Mouse (Mus musculus) liver, embryonic 14 days (tissue): ENCODE measurements around the gene Gm7861. TPM values are rescaled to one million over a fixed set of nuclear protein-coding genes. Genes with fewer than 3 reads are reported as not detected.

Experiments used
- polyA plus RNA-seq: library from polyadenylated mRNA; depleted of rRNA; stranded (reverse); fragments of >200 nt; gene quantifications from 2 replicates; pipeline ENCODE4 v1.2.3, GENCODE M21; 2012; rRNA removed

Gm7861 gene
- not detected in 2 replicates for polyA plus RNA-seq

DNA sequence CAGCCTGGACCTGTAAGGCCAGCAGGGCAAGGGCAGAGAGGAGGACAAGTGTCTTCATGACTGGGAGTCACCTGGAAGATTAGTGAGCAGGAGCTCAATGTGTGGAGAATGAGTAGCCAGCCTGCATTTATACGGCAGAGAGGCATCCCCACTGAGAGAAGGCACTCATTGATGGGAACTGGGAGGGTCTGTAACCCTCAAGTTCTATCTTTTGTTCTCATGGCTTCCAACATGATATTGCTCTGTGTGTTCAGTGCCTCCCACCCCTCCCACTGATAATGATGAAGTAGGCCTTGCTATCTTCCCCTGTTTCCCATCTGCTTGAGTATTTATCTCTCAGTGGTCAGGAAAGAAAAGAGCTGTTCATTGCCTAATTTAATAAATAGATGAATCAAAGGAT is at the start of gene Gm7861:
Gene Gm7861 (minus strand): TSS at position 101 of the 400 bp plus-strand sequence.

GRCm38 (mm10) chr8:21617883-21618282 is 23.6 kb upstream of the Gm7861 start, which contains the start of gene Defa26:
Defa26 (plus strand) TSS chr8:21618183.

GRCm38 (mm10) chr8:21582706-21583105 is 11.6 kb downstream of the Gm7861 start, which contains the start of gene Defa28:
Defa28 (plus strand) TSS chr8:21583006.

GRCm38 (mm10) chr8:21565086-21565485 is 29.2 kb downstream of the Gm7861 start, which contains the start of gene Defa37:
Defa37 (plus strand) TSS chr8:21565386.

Other genes with a start within 250 kb of the Gm7861 start
- not detected in 2 replicates for gene Defa2, start 216.0 kb downstream of the Gm7861 start, polyA plus RNA-seq
- not detected in 2 replicates for gene Defa33, start 202.7 kb downstream of the Gm7861 start, polyA plus RNA-seq
- not detected in 2 replicates for gene Defa36, start 167.1 kb downstream of the Gm7861 start, polyA plus RNA-seq
- gene Gm7849, start 137.9 kb downstream of the Gm7861 start, polyA plus RNA-seq: not detected in 2 replicates
- not detected in 2 replicates for gene Defa20, start 85.2 kb downstream of the Gm7861 start, polyA plus RNA-seq
- not detected in 2 replicates for gene Defa32, start 65.5 kb downstream of the Gm7861 start, polyA plus RNA-seq
- not detected in 2 replicates for gene Defa37, start 29.1 kb downstream of the Gm7861 start, polyA plus RNA-seq
- gene Defa28, start 11.5 kb downstream of the Gm7861 start, polyA plus RNA-seq: not detected in 2 replicates
- gene Defa26, start 23.7 kb upstream of the Gm7861 start, polyA plus RNA-seq: not detected in 2 replicates
- not detected in 2 replicates for gene Defa17, start 61.3 kb upstream of the Gm7861 start, polyA plus RNA-seq
- not detected in 2 replicates for gene Defa34, start 71.3 kb upstream of the Gm7861 start, polyA plus RNA-seq
- gene AY761184, start 109.1 kb upstream of the Gm7861 start, polyA plus RNA-seq: not detected in 2 replicates
- gene Defa24, start 140.0 kb upstream of the Gm7861 start, polyA plus RNA-seq: not detected in 2 replicates
- not detected in 2 replicates for gene Defb50, start 229.0 kb upstream of the Gm7861 start, polyA plus RNA-seq
- gene Defb2, start 245.4 kb upstream of the Gm7861 start, polyA plus RNA-seq: not detected in 2 replicates